Mouse (Mus musculus): ENCODE results near the gene 6030445D17Rik. TPM values are rescaled to one million over a fixed set of nuclear protein-coding genes. Genes with fewer than 3 reads are reported as not detected.

6030445D17Rik gene
- polyA plus RNA-seq, 1 experiment from 2014 or later, result 0.15 TPM

DNA sequence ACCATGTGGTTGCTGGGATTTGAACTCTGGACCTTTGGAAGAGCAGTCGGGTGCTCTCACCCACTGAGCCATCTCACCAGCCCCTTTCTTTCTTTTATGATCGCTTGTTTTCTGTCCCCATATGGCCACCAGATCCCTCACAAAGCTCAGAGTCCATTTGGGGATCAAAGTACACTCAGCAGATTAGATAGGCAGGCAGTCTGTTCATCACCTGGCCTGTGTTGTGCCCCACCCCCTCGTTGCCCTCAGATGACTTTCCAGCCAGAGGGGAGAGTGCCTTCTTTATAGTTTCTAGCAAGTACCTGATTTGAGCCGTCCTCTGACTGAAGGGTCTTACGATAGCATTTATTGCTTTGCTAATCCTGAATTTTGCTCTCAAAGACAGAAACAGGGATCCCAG is 9.3 kb upstream of the 6030445D17Rik start:
- Histone ChIP-seq H3K9me3 (ENCODE audit: control insufficient read depth, low read length) (no peaks in the 10 kb centered on the region), H3K4me3 (ENCODE audit: low read depth, low read length) (no peak overlapping the region), H3K4me2 (no peak overlapping the region), H3K4me1 (ENCODE audit: control insufficient read depth, insufficient read depth, low read length) (no peaks in the 10 kb centered on the region), H3K36me3 (ENCODE audit: control insufficient read depth, insufficient read depth, low read length) (no peaks in the 10 kb centered on the region), H3K9ac (ENCODE audit: low read length) (no peak overlapping the region), H3K27me3 (ENCODE audit: control insufficient read depth, insufficient read depth, low read length) (no peaks in the 10 kb centered on the region), H3K27ac (ENCODE audit: low read depth, low read length) (no peak overlapping the region)
- 75% methylated on average over 5 of the region's 5 CpGs for whole genome bisulfite sequencing
- no peak for ATAC-seq (ENCODE audit: low FRiP score)
- DNase-seq (ENCODE audit: low spot score, missing footprints), result no peak

DNA sequence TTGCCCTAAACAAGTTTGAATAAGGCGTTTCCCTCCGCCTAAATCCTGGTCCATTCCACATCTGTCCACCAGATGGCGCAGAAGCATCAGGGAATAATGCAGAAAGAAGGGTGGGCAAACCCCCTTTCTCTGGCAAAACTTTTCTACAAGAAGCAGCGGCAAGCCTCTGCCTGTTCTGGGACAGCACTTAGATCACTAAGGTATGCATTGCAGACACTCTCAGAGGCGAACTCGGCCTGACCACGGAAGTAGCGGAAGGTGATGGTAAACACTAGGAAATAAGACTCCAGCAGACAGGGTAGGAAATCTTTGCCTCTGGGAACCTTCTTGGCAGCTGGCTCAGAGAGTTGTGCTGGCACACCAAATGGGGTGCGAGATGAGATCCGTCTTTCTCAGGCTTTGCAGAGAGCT is 7.2 kb upstream of the 6030445D17Rik start:
- ATAC-seq (ENCODE audit: low FRiP score), result no peak
- no peak overlapping the region for H3K27ac ChIP-seq (ENCODE audit: low read depth, low read length)
- no peak overlapping the region for H3K4me3 ChIP-seq (ENCODE audit: low read depth, low read length)
- H3K27me3 ChIP-seq (ENCODE audit: control insufficient read depth, insufficient read depth, low read length), result no peaks in the 10 kb centered on the region
- peak; percentile 99 for DNase-seq (ENCODE audit: low spot score, missing footprints)
- no peaks in the 10 kb centered on the region for H3K36me3 ChIP-seq (ENCODE audit: control insufficient read depth, insufficient read depth, low read length)
- H3K9ac ChIP-seq (ENCODE audit: low read length), result no peak overlapping the region
- no peaks in the 10 kb centered on the region for H3K4me1 ChIP-seq (ENCODE audit: control insufficient read depth, insufficient read depth, low read length)
- H3K9me3 ChIP-seq (ENCODE audit: control insufficient read depth, low read length), result no peaks in the 10 kb centered on the region
- H3K4me2 ChIP-seq, result no peak overlapping the region
- 11% methylated on average over 10 of the region's 10 CpGs for WGBS

DNA sequence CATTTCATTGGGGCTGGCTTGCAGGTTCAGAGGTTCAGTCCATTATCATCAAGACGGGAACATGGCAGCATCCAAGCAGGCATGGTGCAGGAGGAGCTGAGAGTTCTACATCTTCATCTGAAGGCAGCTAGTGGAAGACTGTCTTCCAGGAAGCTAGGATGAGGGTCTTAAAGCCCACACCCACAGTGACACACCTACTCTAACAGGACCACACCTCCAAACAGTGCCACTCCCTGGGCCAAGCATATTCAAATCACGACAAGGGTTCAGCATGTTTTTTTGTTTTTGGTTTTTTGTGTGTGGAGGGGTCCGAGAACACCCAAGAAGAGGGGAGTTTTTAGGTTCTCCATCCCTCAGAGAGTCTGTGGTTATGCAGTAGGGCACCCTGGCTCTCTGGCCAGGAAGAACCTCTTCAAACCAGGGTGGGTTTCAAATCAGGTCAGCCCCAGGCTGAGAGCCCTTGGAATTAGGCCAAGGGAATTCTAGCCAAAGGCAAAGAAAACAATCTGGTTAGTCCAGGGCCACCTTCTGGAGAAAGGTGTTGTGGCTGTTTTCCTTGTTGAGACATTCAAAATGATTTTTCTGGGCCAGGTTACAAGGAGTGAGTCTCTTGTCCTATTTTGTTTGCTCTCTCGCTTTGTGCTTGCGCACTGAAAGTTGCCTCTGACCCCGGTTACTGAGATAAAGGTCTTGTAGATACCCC is 5.4 kb upstream of the 6030445D17Rik start:
- H3K27me3 ChIP-seq (ENCODE audit: control insufficient read depth, insufficient read depth, low read length), result peaks cover 4% of the 10 kb centered on the region; the same call in 1 of the 2 replicates
- WGBS, result 89% methylated on average over 6 of the region's 6 CpGs
- no peaks in the 10 kb centered on the region for H3K9me3 ChIP-seq (ENCODE audit: control insufficient read depth, low read length)
- no peak overlapping the region for H3K4me3 ChIP-seq (ENCODE audit: low read depth, low read length)
- no peak overlapping the region for H3K4me2 ChIP-seq
- ATAC-seq (ENCODE audit: low FRiP score) (no peak), DNase-seq (ENCODE audit: low spot score, missing footprints) (no peak)
- peaks cover under 1% of the 10 kb centered on the region; the same call in 1 of the 2 replicates for H3K4me1 ChIP-seq (ENCODE audit: control insufficient read depth, insufficient read depth, low read length)
- no peak overlapping the region for H3K27ac ChIP-seq (ENCODE audit: low read depth, low read length)
- H3K36me3 ChIP-seq (ENCODE audit: control insufficient read depth, insufficient read depth, low read length), result no peaks in the 10 kb centered on the region
- no peak overlapping the region for H3K9ac ChIP-seq (ENCODE audit: low read length)

DNA sequence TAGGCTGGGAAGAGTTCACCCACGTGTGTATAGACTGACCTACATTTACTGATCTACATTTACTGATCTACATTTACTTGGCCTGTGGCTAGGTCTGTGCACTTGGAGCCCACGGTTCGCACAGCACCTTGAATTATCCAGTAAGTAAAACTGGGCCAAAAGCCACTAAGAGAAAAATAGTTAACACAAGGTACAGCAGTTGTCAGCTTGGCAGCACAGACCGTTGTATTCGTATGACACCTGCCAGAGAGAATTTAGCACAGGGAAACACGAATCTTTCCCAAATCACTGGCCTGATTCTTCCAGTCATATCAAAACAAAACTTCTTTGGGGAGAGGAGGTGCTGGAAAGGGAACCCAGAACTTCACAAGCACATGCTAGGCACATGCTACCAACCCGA is 3.8 kb upstream of the 6030445D17Rik start:
- no peak overlapping the region for H3K4me3 ChIP-seq (ENCODE audit: low read depth, low read length)
- WGBS, result 85% methylated on average over 7 of the region's 7 CpGs
- H3K9me3 ChIP-seq (ENCODE audit: control insufficient read depth, low read length), result no peaks in the 10 kb centered on the region
- H3K36me3 ChIP-seq (ENCODE audit: control insufficient read depth, insufficient read depth, low read length), result no peaks in the 10 kb centered on the region
- H3K27ac ChIP-seq (ENCODE audit: low read depth, low read length), result no peak overlapping the region
- H3K4me2 ChIP-seq, result no peak overlapping the region
- DNase-seq (ENCODE audit: low spot score, missing footprints) (no peak), ATAC-seq (ENCODE audit: low FRiP score) (no peak)
- H3K4me1 ChIP-seq (ENCODE audit: control insufficient read depth, insufficient read depth, low read length), result peaks cover 4% of the 10 kb centered on the region; the same call in 1 of the 2 replicates
- no peak overlapping the region for H3K9ac ChIP-seq (ENCODE audit: low read length)
- peaks cover 8% of the 10 kb centered on the region for H3K27me3 ChIP-seq (ENCODE audit: control insufficient read depth, insufficient read depth, low read length)

DNA sequence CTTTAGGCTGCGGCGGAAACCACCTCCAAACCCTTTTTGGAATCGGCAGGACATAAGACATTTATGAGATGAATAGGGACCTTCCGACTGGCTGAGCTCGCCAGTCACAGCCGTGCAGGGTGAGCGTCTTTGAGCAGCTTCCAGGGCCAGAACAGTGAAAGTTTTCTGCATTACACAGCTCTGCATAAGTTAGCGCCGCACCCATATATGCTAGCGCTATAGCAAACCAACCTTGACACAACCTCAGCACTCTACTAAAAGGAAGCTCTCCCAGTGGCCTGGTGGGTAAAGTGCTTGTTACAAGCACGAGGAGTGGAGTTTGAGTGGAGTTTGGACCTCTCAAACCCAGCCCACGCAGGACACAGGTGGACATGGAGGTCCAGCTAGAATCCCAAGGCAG is 2.8 kb upstream of the 6030445D17Rik start:
- no peak for DNase-seq (ENCODE audit: low spot score, missing footprints)
- H3K4me2 ChIP-seq, result no peak overlapping the region
- 87% methylated on average over 12 of the region's 12 CpGs for WGBS
- ATAC-seq (ENCODE audit: low FRiP score), result no peak
- no peak overlapping the region for H3K27ac ChIP-seq (ENCODE audit: low read depth, low read length)
- H3K9me3 ChIP-seq (ENCODE audit: control insufficient read depth, low read length), result no peaks in the 10 kb centered on the region
- no peak overlapping the region for H3K4me3 ChIP-seq (ENCODE audit: low read depth, low read length)
- peaks cover 4% of the 10 kb centered on the region; the same call in 1 of the 2 replicates for H3K4me1 ChIP-seq (ENCODE audit: control insufficient read depth, insufficient read depth, low read length)
- H3K36me3 ChIP-seq (ENCODE audit: control insufficient read depth, insufficient read depth, low read length), result no peaks in the 10 kb centered on the region
- peaks cover 17% of the 10 kb centered on the region for H3K27me3 ChIP-seq (ENCODE audit: control insufficient read depth, insufficient read depth, low read length)
- no peak overlapping the region for H3K9ac ChIP-seq (ENCODE audit: low read length)

DNA sequence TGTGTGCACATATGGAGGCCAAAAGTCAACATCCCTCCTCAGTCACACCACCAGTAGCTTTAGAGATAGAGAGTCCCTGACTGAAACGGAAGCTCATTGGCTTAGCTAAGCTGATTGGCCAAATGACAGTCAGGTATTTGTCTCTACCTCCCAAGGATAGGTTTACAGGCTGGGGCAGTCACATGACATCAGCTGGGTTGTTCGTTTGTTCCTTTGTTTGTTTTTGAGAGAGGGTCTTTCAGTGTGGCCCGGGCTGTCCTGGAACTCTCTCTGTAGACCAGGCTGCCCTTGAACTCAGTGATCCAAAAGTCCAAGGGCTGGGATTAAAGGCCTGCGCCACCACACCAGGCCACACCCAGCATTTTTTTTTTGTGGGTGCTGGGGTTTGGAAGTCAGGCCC is 844 bp upstream of the 6030445D17Rik start:
- Histone ChIP-seq H3K4me2 (no peak overlapping the region), H3K27me3 (ENCODE audit: control insufficient read depth, insufficient read depth, low read length) (peaks cover 20% of the 10 kb centered on the region), H3K36me3 (ENCODE audit: control insufficient read depth, insufficient read depth, low read length) (no peaks in the 10 kb centered on the region), H3K4me1 (ENCODE audit: control insufficient read depth, insufficient read depth, low read length) (peaks cover 4% of the 10 kb centered on the region; the same call in 1 of the 2 replicates), H3K4me3 (ENCODE audit: low read depth, low read length) (no peak overlapping the region), H3K9ac (ENCODE audit: low read length) (no peak overlapping the region), H3K27ac (ENCODE audit: low read depth, low read length) (no peak overlapping the region), H3K9me3 (ENCODE audit: control insufficient read depth, low read length) (no peaks in the 10 kb centered on the region)
- no peak for ATAC-seq (ENCODE audit: low FRiP score)
- WGBS, result 15% methylated on average over 4 of the region's 4 CpGs
- DNase-seq (ENCODE audit: low spot score, missing footprints), result no peak

DNA sequence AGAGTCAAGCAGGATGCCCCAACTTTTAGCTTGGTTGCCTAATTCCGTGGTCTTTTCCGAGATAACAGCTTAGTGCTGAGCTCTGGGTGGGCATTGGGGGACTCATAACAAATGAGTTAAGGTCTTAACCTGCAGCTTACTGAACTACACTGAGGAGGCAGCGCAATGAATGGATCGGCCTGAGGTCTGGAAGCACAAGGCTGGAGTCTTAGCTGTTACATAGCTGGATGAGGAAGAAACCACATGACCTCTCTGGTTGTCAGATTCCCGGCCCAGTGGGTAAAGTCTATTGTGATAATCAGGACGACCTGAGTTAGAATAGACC is 327 bp upstream of the 6030445D17Rik start:
- DNase-seq (ENCODE audit: low spot score, missing footprints) (peak; percentile 91), ATAC-seq (ENCODE audit: low FRiP score) (no peak; the same call in 1 of the 2 replicates)
- peak overlapping the region; percentile 62 for H3K4me3 ChIP-seq (ENCODE audit: low read depth, low read length)
- peaks cover 20% of the 10 kb centered on the region for H3K27me3 ChIP-seq (ENCODE audit: control insufficient read depth, insufficient read depth, low read length)
- no peaks in the 10 kb centered on the region for H3K9me3 ChIP-seq (ENCODE audit: control insufficient read depth, low read length)
- no peaks in the 10 kb centered on the region for H3K36me3 ChIP-seq (ENCODE audit: control insufficient read depth, insufficient read depth, low read length)
- peaks cover 4% of the 10 kb centered on the region; the same call in 1 of the 2 replicates for H3K4me1 ChIP-seq (ENCODE audit: control insufficient read depth, insufficient read depth, low read length)
- peak overlapping the region; percentile 99 for H3K4me2 ChIP-seq
- H3K9ac ChIP-seq (ENCODE audit: low read length), result no peak overlapping the region
- H3K27ac ChIP-seq (ENCODE audit: low read depth, low read length), result no peak overlapping the region
- WGBS, result 11% methylated on average over 6 of the region's 6 CpGs

DNA sequence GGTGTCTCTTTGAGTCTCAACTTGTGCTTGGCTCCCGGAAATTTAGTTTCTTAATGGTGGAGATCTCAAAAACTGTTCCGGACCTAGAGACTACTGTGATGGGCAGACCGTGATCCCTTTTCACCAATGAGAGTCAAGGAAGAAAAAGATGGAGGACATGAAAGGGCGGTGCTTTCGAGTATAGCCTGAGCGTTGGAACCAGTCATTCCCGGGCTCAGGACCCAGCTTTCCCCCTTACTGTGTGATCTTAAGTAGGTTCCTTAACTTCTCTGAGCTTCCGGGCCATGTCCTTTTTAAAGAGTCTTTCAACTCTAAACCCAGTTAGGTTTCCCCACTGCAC is 759 bp downstream of the 6030445D17Rik start:
- peak overlapping the region; percentile 40; the same call in 1 of the 2 replicates for H3K27ac ChIP-seq (ENCODE audit: low read depth, low read length)
- 2% methylated on average over 8 of the region's 8 CpGs for WGBS
- H3K27me3 ChIP-seq (ENCODE audit: control insufficient read depth, insufficient read depth, low read length), result peaks cover 20% of the 10 kb centered on the region
- H3K9ac ChIP-seq (ENCODE audit: low read length), result peak overlapping the region; percentile 74
- no peaks in the 10 kb centered on the region for H3K9me3 ChIP-seq (ENCODE audit: control insufficient read depth, low read length)
- H3K36me3 ChIP-seq (ENCODE audit: control insufficient read depth, insufficient read depth, low read length), result no peaks in the 10 kb centered on the region
- peak overlapping the region; percentile 99 for H3K4me2 ChIP-seq
- ATAC-seq (ENCODE audit: low FRiP score), result peak; percentile 70
- peaks cover 4% of the 10 kb centered on the region; the same call in 1 of the 2 replicates for H3K4me1 ChIP-seq (ENCODE audit: control insufficient read depth, insufficient read depth, low read length)
- DNase-seq (ENCODE audit: low spot score, missing footprints), result no peak
- peak overlapping the region; percentile 62 for H3K4me3 ChIP-seq (ENCODE audit: low read depth, low read length)

DNA sequence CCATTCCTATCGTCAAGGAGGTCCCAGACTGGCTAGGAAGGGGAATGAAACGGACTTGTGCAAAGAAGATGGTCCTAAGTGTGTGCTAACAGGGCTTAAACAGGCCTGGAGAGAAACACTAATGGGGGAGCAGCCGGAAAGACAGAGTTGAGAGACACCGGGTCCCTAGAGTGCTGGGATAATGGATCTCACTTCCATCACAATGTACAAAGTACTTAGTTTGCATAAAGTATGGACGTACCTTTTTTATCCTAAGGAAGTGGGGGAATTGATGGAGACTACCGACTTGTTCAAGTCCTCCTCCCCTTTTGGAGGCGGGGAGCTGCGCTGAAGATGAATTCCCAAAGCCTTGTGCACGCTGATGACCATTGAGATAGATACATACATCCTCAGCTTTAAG is 1.4 kb downstream of the 6030445D17Rik start:
- ATAC-seq (ENCODE audit: low FRiP score) (no peak), DNase-seq (ENCODE audit: low spot score, missing footprints) (no peak)
- Histone ChIP-seq H3K27me3 (ENCODE audit: control insufficient read depth, insufficient read depth, low read length) (peaks cover 20% of the 10 kb centered on the region), H3K9ac (ENCODE audit: low read length) (no peak overlapping the region), H3K27ac (ENCODE audit: low read depth, low read length) (no peak overlapping the region), H3K4me3 (ENCODE audit: low read depth, low read length) (peak overlapping the region; percentile 62; the same call in 1 of the 2 replicates), H3K4me1 (ENCODE audit: control insufficient read depth, insufficient read depth, low read length) (peaks cover 4% of the 10 kb centered on the region; the same call in 1 of the 2 replicates), H3K4me2 (peak overlapping the region; percentile 99), H3K9me3 (ENCODE audit: control insufficient read depth, low read length) (no peaks in the 10 kb centered on the region), H3K36me3 (ENCODE audit: control insufficient read depth, insufficient read depth, low read length) (no peaks in the 10 kb centered on the region)
- 14% methylated on average over 9 of the region's 9 CpGs for WGBS
